Mouse (Mus musculus) forebrain, postnatal 0 days (tissue): ENCODE results near the gene Tspan33. TPM values are rescaled to one million over a fixed set of nuclear protein-coding genes. Genes with fewer than 3 reads are reported as not detected.
A peak's percentile ranks its signal among the peaks of the same experiment; 100 is the strongest.
"Not testable (repeated sequence)": the region's sequence is repeated elsewhere in the genome, so short reads cannot be mapped to it uniquely, and the experiment has no call there.

Experiments
- ATAC-seq: fragments of 200-750 bp; cut with Nextera tagmentation; 2 replicates; pipeline ENCODE4 v1.8.0; 2017; ENCODE audit warnings: mild to moderate bottlenecking, moderate library complexity
- DNase-seq: peaks from one replicate; pipeline ENCODE4 v3.0.0-alpha.2; 2015
- H3K27ac ChIP-seq: fragments of 300-500 bp; sonication (generic); 2 replicates; pipeline ENCODE4 v1.5.1; 2014; ENCODE audit warnings: low read depth, mild to moderate bottlenecking, antibody characterized with exemption, low read length, moderate library complexity, mixed read lengths
- H3K27me3 ChIP-seq: fragments of 300-500 bp; sonication (generic); 2 replicates; pipeline ENCODE4 v1.6.1; 2014; ENCODE audit warnings: mild to moderate bottlenecking, low read length, mixed read lengths; ENCODE audit not compliant: insufficient read depth
- H3K36me3 ChIP-seq: fragments of 300-500 bp; sonication (generic); 2 replicates; pipeline ENCODE4 v1.6.1; 2014; ENCODE audit warnings: mild to moderate bottlenecking, moderate library complexity; ENCODE audit not compliant: insufficient read depth
- H3K4me1 ChIP-seq: fragments of 300-500 bp; sonication (generic); 2 replicates; pipeline ENCODE4 v1.6.1; 2014; ENCODE audit warnings: antibody characterized with exemption; ENCODE audit not compliant: insufficient read depth
- H3K4me2 ChIP-seq: fragments of 300-500 bp; sonication (generic); 2 replicates; pipeline ENCODE4 v1.6.1; 2014; ENCODE audit warnings: low read depth, mild to moderate bottlenecking, moderate library complexity
- H3K4me3 ChIP-seq: fragments of 300-500 bp; sonication (generic); 2 replicates; pipeline ENCODE4 v1.5.1; 2014; ENCODE audit warnings: low read depth, low read length, mixed read lengths
- H3K9ac ChIP-seq: fragments of 300-500 bp; sonication (generic); 2 replicates; pipeline ENCODE4 v1.6.1; 2014; ENCODE audit warnings: mild to moderate bottlenecking
- H3K9me3 ChIP-seq: fragments of 300-500 bp; sonication (generic); 2 replicates; pipeline ENCODE4 v1.6.1; 2016; ENCODE audit warnings: low read length
- CTCF ChIP-seq: sonication (generic); IDR thresholded peaks from 2 replicates; pipeline ENCODE4 v1.5.1; 2016; ENCODE audit warnings: antibody characterized with exemption, control low read depth, low read depth
- WGBS: fragments of 180-500 bp; shearing (Covaris S2); extraction: QIAGEN DNeasy Blood & Tissue Kit; methylation state at CpG from one replicate; pipeline ENCODE4 v1.1.7; 2014; 5-methylcytosine and 5-hydroxymethylcytosine counted together
- polyA plus RNA-seq: library from polyadenylated mRNA; unstranded; fragments of >200 nt; fragmentation: Nextera tagmentation; extraction: Ambion mirVana; gene quantifications from 2 replicates; pipeline ENCODE4 v1.2.1, GENCODE M21; 2015
- total RNA-seq: library from RNA; depleted of rRNA; stranded (reverse); fragments of >200 nt; gene quantifications from 2 replicates; pipeline ENCODE4 v1.2.3, GENCODE M21; 2014

Tspan33 gene
- total and polyA plus RNA-seq, 2 experiments from 2014 or later = 9.4 to 12.5 TPM

DNA sequence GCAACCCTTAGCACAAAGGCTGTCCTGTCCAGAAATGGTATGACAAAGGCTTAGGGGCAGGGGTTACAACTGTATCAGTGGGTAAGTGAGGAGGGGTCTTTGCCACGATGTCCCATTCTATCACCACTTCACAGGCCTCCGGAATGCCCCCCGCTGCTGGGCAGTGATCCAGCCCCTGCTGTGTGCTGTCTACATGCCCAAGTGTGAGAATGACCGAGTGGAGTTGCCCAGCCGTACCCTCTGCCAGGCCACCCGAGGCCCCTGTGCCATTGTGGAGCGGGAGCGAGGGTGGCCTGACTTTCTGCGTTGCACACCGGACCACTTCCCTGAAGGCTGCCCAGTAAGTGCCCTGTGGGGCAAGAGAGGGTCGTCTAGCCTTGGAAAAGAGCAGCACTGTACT is 59.3 kb downstream of the Tspan33 start:
- Histone ChIP-seq H3K27me3 (no peaks in the 10 kb centered on the region), H3K9ac (no peak overlapping the region), H3K36me3 (no peaks in the 10 kb centered on the region), H3K4me2 (no peak overlapping the region), H3K27ac (no peak overlapping the region), H3K4me1 (peaks cover 3% of the 10 kb centered on the region; the same call in 1 of the 2 replicates), H3K9me3 (peaks cover 6% of the 10 kb centered on the region), H3K4me3 (no peak overlapping the region)
- TF ChIP-seq CTCF = no peak
- ATAC-seq (no peak), DNase-seq (no peak)
- WGBS = 64% methylated on average over 11 of the region's 11 CpGs

DNA sequence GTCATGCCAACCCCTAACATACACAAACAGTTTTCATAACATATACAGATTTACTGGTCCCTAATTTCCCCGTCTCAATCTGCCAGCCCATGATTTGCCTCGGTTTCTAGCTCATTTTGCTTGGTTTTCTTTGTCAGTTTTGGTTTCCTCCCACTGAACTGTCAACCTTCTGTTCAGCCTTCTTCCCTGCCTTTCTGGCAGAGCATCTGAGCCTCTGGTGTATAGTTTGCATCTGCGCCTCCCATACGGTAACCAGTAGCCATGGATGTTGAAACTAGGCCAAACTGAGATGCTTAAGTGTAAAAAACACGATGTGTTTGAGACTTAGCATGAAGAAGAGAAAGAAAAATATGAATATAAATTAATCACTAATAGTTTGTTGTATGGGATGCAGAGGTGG is 62.0 kb downstream of the Tspan33 start:
- Histone ChIP-seq H3K27ac (no peak overlapping the region), H3K36me3 (peaks cover 5% of the 10 kb centered on the region; the same call in 1 of the 2 replicates), H3K4me1 (peaks cover 3% of the 10 kb centered on the region; the same call in 1 of the 2 replicates), H3K4me2 (no peak overlapping the region), H3K9me3 (no peaks in the 10 kb centered on the region), H3K27me3 (no peaks in the 10 kb centered on the region), H3K9ac (no peak overlapping the region), H3K4me3 (no peak overlapping the region)
- ATAC-seq (peak; percentile 64), DNase-seq (peak; percentile 64)
- WGBS = 70% methylated on average over 5 of the region's 5 CpGs
- no peak for TF ChIP-seq CTCF

DNA sequence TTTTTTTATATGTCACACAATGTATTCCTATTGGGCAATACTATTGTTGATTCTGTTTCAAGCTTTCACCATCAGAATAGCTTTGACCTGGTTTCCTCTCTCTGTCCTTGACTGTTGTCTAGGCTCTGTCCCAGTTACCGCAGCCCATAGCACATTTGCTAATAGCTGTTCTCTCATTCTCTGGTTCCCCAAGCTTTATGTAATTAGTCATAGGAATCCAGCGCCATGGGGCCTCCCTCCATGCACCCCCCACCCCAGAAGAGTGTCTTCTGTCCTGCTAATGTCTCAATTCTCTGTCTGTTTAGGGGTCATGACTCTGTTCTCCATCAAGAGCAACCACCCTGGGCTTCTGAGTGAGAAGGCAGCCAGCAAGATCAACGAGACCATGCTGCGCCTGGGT is 62.5 kb downstream of the Tspan33 start:
- ATAC-seq = no peak
- no peak overlapping the region for H3K27ac ChIP-seq
- no peak overlapping the region for H3K4me2 ChIP-seq
- peaks cover 5% of the 10 kb centered on the region; the same call in 1 of the 2 replicates for H3K36me3 ChIP-seq
- H3K9me3 ChIP-seq = no peaks in the 10 kb centered on the region
- H3K4me3 ChIP-seq = no peak overlapping the region
- no peak for DNase-seq
- peaks cover 3% of the 10 kb centered on the region; the same call in 1 of the 2 replicates for H3K4me1 ChIP-seq
- no peak overlapping the region for H3K9ac ChIP-seq
- no peak for TF ChIP-seq CTCF
- H3K27me3 ChIP-seq = no peaks in the 10 kb centered on the region
- WGBS = 92% methylated on average over 4 of the region's 4 CpGs

DNA sequence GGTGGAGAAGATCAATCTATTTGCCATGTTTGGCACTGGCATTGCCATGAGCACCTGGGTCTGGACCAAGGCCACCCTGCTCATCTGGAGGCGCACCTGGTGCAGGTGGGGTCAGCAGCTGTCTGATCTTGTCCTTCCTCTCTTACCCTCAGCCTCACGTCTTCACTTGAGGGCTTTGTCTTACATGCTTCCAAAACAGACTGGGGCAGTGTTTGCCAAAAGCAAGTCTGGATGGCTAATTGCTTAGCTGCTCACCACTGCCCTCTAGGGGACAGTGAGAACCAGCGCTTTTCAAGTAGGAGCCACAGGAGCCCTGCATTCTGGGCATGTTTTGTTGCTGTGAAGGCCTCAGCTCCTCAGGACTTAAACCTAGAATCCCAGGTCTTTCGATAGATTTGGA is 64.4 kb downstream of the Tspan33 start:
- Histone ChIP-seq H3K9ac (no peak overlapping the region), H3K4me2 (no peak overlapping the region), H3K4me1 (no peaks in the 10 kb centered on the region), H3K4me3 (no peak overlapping the region), H3K36me3 (peaks cover 5% of the 10 kb centered on the region; the same call in 1 of the 2 replicates), H3K9me3 (no peaks in the 10 kb centered on the region), H3K27me3 (no peaks in the 10 kb centered on the region), H3K27ac (0 out of 2 replicates have a peak overlapping the region, but pooled peaks have one; percentile 21)
- DNase-seq = peak; percentile 84
- 35% methylated on average over 4 of the region's 4 CpGs for WGBS
- TF ChIP-seq CTCF = peak; percentile 83
- ATAC-seq = peak; percentile 46; the same call in 1 of the 2 replicates

DNA sequence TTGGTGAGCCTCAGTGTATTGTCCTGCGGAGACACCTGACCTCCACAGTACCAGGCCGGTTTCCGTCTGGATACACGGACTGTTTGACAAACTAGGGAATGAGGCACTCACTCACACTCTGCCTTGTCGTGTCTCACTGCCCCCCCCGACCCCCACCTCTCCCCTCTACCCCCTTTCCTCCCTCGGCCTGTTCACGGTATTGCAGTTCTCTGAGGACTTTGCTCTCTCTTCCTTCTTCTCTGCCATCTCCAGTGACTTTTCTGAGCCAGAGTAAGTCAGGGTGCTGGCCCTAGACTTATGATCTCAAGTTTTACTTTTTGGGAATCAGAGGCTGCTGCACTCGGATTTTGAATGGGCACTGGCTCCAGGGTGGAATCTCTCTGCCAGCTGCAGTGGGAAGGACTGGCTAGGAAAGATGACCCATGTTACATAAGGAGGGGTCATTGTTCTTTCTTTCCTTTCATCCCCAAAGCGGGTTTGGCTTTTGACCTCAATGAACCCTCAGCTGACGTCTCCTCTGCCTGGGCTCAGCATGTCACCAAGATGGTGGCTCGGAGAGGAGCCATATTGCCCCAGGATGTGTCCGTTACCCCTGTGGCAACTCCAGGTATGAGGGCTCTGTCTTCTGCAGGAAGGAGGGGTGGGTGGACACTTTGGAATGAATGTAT is 65.1 kb downstream of the Tspan33 start:
- no peaks in the 10 kb centered on the region for H3K9me3 ChIP-seq
- H3K9ac ChIP-seq = no peak overlapping the region
- no peaks in the 10 kb centered on the region for H3K27me3 ChIP-seq
- no peak for DNase-seq
- H3K4me2 ChIP-seq = no peak overlapping the region
- no peaks in the 10 kb centered on the region for H3K4me1 ChIP-seq
- no peak for ATAC-seq
- H3K27ac ChIP-seq = no peak overlapping the region
- H3K36me3 ChIP-seq = peaks cover 5% of the 10 kb centered on the region; the same call in 1 of the 2 replicates
- no peak overlapping the region for H3K4me3 ChIP-seq
- no peak for TF ChIP-seq CTCF
- WGBS = 88% methylated on average over 13 of the region's 13 CpGs

DNA sequence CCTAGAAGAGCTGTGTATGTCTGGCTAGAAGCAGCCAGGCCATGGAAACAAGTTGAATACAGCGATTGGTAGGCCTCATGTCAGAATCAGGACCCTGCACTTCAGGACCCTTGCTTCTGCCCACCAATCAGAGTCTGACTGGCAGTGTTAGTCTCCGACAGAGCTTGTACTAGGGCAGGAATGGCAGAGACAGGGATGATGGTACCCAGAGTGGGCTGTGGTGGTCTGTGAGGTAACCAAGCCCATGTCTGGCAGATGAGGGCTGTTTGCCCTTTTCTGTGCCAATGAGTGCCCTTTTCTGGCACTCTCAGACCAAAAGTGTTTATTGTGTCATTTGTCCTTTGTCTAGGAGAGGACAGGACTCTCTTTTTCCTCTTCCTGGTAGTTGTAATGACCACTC is 66.4 kb downstream of the Tspan33 start:
- not testable (repeated sequence) for H3K9ac ChIP-seq, H3K4me1 ChIP-seq, ATAC-seq, H3K27ac ChIP-seq, H3K27me3 ChIP-seq, DNase-seq, H3K36me3 ChIP-seq, H3K9me3 ChIP-seq, H3K4me3 ChIP-seq, H3K4me2 ChIP-seq
- 95% methylated on average over 2 of the region's 2 CpGs for WGBS

DNA sequence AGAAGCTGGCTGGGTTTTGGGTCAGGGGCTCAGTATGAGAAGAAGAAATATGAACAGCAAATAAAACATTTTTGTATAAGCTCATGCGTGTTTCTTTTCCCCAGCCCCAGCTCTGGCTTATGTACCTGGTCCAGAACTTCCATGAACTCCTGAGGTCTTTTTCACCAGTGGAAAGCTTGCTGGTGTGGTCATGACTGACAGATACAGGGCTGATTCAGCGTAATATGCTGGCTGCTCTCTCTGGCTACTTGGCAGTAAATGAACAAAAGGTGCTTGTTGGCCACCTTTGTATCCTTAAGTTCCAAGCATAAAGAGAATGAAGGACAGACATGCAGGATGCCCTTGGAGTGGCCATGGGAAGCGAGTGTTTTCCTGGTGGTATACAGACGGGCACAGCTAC is 67.3 kb downstream of the Tspan33 start:
- Histone ChIP-seq H3K4me2 (no peak overlapping the region), H3K4me1 (no peaks in the 10 kb centered on the region), H3K27me3 (no peaks in the 10 kb centered on the region), H3K4me3 (no peak overlapping the region), H3K9ac (no peak overlapping the region), H3K9me3 (no peaks in the 10 kb centered on the region), H3K36me3 (peaks cover 5% of the 10 kb centered on the region; the same call in 1 of the 2 replicates), H3K27ac (no peak overlapping the region)
- no peak for TF ChIP-seq CTCF
- no peak for ATAC-seq
- no peak for DNase-seq
- WGBS = 89% methylated on average over 4 of the region's 4 CpGs
